Mouse (Mus musculus): ENCODE measurements around the gene Oxct2b. TPM values are rescaled to one million over a fixed set of nuclear protein-coding genes. Genes with fewer than 3 reads are reported as not detected.
"Not testable (repeated sequence)": the region's sequence is repeated elsewhere in the genome, so short reads cannot be mapped to it uniquely, and the experiment has no call there.

Oxct2b gene
- polyA plus RNA-seq, 1 experiment = not detected

GRCm38 (mm10) chr4:123105451-123105790 is 10.6 kb upstream of the Oxct2b start:
- H3K4me1 ChIP-seq (ENCODE audit: control insufficient read depth, insufficient read depth, insufficient read length, low read length) = peaks cover 3% of the 10 kb centered on the region
- H3K4me3 ChIP-seq (ENCODE audit: insufficient read depth, low read depth, low read length) = no peak overlapping the region
- no peak overlapping the region for H3K27ac ChIP-seq (replicated peaks; ENCODE audit: low read depth, low read length)

- H3K27ac ChIP-seq (replicated peaks; ENCODE audit: low read depth, low read length); H3K4me3 ChIP-seq (ENCODE audit: insufficient read depth, low read depth, low read length); H3K4me1 ChIP-seq (ENCODE audit: control insufficient read depth, insufficient read depth, insufficient read length, low read length): not testable (repeated sequence)
These were observed 10.1 kb upstream of the Oxct2b start for GRCm38 (mm10) chr4:123105929-123106328.

GRCm38 (mm10) chr4:123106864-123107263 is 9.2 kb upstream of the Oxct2b start:
- Histone ChIP-seq H3K4me1 (ENCODE audit: control insufficient read depth, insufficient read depth, insufficient read length, low read length) (peaks cover 3% of the 10 kb centered on the region), H3K27ac (replicated peaks; ENCODE audit: low read depth, low read length) (peak overlapping the region; percentile 94), H3K4me3 (ENCODE audit: insufficient read depth, low read depth, low read length) (no peak overlapping the region)

- Histone ChIP-seq H3K4me3 (ENCODE audit: insufficient read depth, low read depth, low read length) (no peak overlapping the region), H3K27ac (replicated peaks; ENCODE audit: low read depth, low read length) (no peak overlapping the region)
These were observed 8.0 kb upstream of the Oxct2b start for GRCm38 (mm10) chr4:123108056-123108455.

GRCm38 (mm10) chr4:123110751-123111150 is 5.3 kb upstream of the Oxct2b start:
- Histone ChIP-seq H3K4me3 (ENCODE audit: insufficient read depth, low read depth, low read length) (no peak overlapping the region), H3K27ac (replicated peaks; ENCODE audit: low read depth, low read length) (no peak overlapping the region), H3K4me1 (ENCODE audit: control insufficient read depth, insufficient read depth, insufficient read length, low read length) (peaks cover 3% of the 10 kb centered on the region)

More at GRCm38 (mm10) chr4:123108056-123108455, 8.0 kb upstream of the Oxct2b start:
- peaks cover 3% of the 10 kb centered on the region for H3K4me1 ChIP-seq (ENCODE audit: control insufficient read depth, insufficient read depth, insufficient read length, low read length)

- not testable (repeated sequence) for H3K4me1 ChIP-seq (ENCODE audit: control insufficient read depth, insufficient read depth, insufficient read length, low read length); H3K27ac ChIP-seq (replicated peaks; ENCODE audit: low read depth, low read length); H3K4me3 ChIP-seq (ENCODE audit: insufficient read depth, low read depth, low read length)
These were observed 4.6 kb upstream of the Oxct2b start for GRCm38 (mm10) chr4:123111275-123111983.

GRCm38 (mm10) chr4:123112216-123112764 is 3.8 kb upstream of the Oxct2b start:
- Histone ChIP-seq H3K4me3 (ENCODE audit: insufficient read depth, low read depth, low read length) (no peak overlapping the region), H3K27ac (replicated peaks; ENCODE audit: low read depth, low read length) (no peak overlapping the region), H3K4me1 (ENCODE audit: control insufficient read depth, insufficient read depth, insufficient read length, low read length) (peaks cover under 1% of the 10 kb centered on the region)

- H3K4me3 ChIP-seq (ENCODE audit: insufficient read depth, low read depth, low read length); H3K27ac ChIP-seq (replicated peaks; ENCODE audit: low read depth, low read length); H3K4me1 ChIP-seq (ENCODE audit: control insufficient read depth, insufficient read depth, insufficient read length, low read length): not testable (repeated sequence)
These were observed 1.4 kb upstream of the Oxct2b start for GRCm38 (mm10) chr4:123114651-123115050.

GRCm38 (mm10) chr4:123116640-123117039 is 574 bp downstream of the Oxct2b start:
- not testable (repeated sequence) for H3K4me1 ChIP-seq (ENCODE audit: control insufficient read depth, insufficient read depth, insufficient read length, low read length); H3K4me3 ChIP-seq (ENCODE audit: insufficient read depth, low read depth, low read length); H3K27ac ChIP-seq (replicated peaks; ENCODE audit: low read depth, low read length)

- H3K4me1 ChIP-seq (ENCODE audit: control insufficient read depth, insufficient read depth, insufficient read length, low read length) = no peaks in the 10 kb centered on the region
- no peak overlapping the region for H3K4me3 ChIP-seq (ENCODE audit: insufficient read depth, low read depth, low read length)
- no peak overlapping the region for H3K27ac ChIP-seq (replicated peaks; ENCODE audit: low read depth, low read length)
These were observed 5.2 kb downstream of the Oxct2b start for GRCm38 (mm10) chr4:123121286-123121685.

GRCm38 (mm10) chr4:123126626-123127025 is 10.6 kb downstream of the Oxct2b start:
- no peak overlapping the region for H3K4me3 ChIP-seq (ENCODE audit: insufficient read depth, low read depth, low read length)
- no peaks in the 10 kb centered on the region for H3K4me1 ChIP-seq (ENCODE audit: control insufficient read depth, insufficient read depth, insufficient read length, low read length)
- no peak overlapping the region for H3K27ac ChIP-seq (replicated peaks; ENCODE audit: low read depth, low read length)

GRCm38 (mm10) chr4:123127051-123127450 is 11.0 kb downstream of the Oxct2b start:
- H3K4me1 ChIP-seq (ENCODE audit: control insufficient read depth, insufficient read depth, insufficient read length, low read length) = no peaks in the 10 kb centered on the region
- H3K4me3 ChIP-seq (ENCODE audit: insufficient read depth, low read depth, low read length) = no peak overlapping the region
- no peak overlapping the region for H3K27ac ChIP-seq (replicated peaks; ENCODE audit: low read depth, low read length)

GRCm38 (mm10) chr4:123137551-123137950 is 21.5 kb downstream of the Oxct2b start:
- no peak overlapping the region for H3K4me3 ChIP-seq (ENCODE audit: insufficient read depth, low read depth, low read length)
- H3K4me1 ChIP-seq (ENCODE audit: control insufficient read depth, insufficient read depth, insufficient read length, low read length) = peaks cover 9% of the 10 kb centered on the region
- no peak overlapping the region for H3K27ac ChIP-seq (replicated peaks; ENCODE audit: low read depth, low read length)

- Histone ChIP-seq H3K4me1 (ENCODE audit: control insufficient read depth, insufficient read depth, insufficient read length, low read length) (peaks cover 9% of the 10 kb centered on the region), H3K4me3 (ENCODE audit: insufficient read depth, low read depth, low read length) (peak within 1 kb of the TSS; percentile 99), H3K27ac (replicated peaks; ENCODE audit: low read depth, low read length) (peak within 1 kb of the TSS; percentile 86)
These were observed 23.6 kb downstream of the Oxct2b start, which contains the start of gene Ppie for GRCm38 (mm10) chr4:123139513-123140154. Ppie (minus strand) TSS chr4:123139951.

- Histone ChIP-seq H3K4me1 (ENCODE audit: control insufficient read depth, insufficient read depth, insufficient read length, low read length) (no peaks in the 10 kb centered on the region), H3K4me3 (ENCODE audit: insufficient read depth, low read depth, low read length) (no peak overlapping the region), H3K27ac (replicated peaks; ENCODE audit: low read depth, low read length) (no peak overlapping the region)
These were observed 31.5 kb downstream of the Oxct2b start for GRCm38 (mm10) chr4:123147446-123148150.
